Mouse (Mus musculus): ENCODE data around the gene Fhod1. TPM values are rescaled to one million over a fixed set of nuclear protein-coding genes. Genes with fewer than 3 reads are reported as not detected.

The Fhod1 gene
- 0.82 and 1.1 TPM in 2 replicates for polyA plus RNA-seq (2015; fragmentation: Nextera tagmentation; extraction: Ambion mirVana)

DNA sequence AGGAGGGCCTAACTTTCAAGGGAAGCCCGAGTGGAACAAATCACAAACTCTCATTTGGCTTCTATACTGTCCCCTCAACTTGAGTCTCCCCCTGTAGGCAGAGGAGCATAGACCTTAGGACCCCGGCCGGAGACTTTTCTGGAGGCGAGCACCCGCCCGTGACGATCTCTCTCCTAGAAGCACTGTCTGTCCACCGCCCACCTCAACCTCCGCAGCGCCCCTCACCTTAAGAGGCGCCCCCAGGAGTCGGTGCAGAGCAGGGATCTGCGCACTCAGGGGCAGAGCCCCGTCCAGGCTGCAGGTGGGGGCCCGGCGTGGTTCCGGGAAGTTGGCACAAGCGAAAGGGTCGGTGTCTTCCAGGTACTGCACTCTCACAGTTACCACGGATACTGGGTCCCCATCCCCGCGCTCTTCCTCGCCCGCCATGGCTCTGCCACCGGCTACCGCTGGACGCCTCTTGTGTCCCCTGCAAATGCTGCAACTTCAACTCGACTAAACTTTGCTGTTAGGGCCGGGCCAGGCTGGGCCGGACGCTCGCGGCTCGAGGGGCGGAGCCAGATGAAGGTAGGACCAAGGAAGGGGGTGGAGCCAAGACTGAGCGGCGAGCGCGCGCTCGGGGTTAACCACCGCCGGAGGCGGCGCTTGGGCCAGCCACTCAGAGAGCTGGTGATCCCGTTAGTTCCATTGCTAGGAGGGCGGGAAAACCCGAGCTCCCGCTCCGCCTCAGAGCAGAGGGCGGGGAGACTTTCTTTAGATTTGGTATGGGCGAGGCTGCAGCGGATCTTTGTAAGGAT lies at the start of gene Fhod1:
Fhod1 (minus strand) TSS at position 526 of the 794 bp plus-strand sequence.

GRCm38 (mm10) chr8:105373032-105373431 lies 25.3 kb upstream of the Fhod1 start, which contains the start of gene Plekhg4:
TSS of gene Plekhg4 (plus strand) at chr8:105373274.

DNA sequence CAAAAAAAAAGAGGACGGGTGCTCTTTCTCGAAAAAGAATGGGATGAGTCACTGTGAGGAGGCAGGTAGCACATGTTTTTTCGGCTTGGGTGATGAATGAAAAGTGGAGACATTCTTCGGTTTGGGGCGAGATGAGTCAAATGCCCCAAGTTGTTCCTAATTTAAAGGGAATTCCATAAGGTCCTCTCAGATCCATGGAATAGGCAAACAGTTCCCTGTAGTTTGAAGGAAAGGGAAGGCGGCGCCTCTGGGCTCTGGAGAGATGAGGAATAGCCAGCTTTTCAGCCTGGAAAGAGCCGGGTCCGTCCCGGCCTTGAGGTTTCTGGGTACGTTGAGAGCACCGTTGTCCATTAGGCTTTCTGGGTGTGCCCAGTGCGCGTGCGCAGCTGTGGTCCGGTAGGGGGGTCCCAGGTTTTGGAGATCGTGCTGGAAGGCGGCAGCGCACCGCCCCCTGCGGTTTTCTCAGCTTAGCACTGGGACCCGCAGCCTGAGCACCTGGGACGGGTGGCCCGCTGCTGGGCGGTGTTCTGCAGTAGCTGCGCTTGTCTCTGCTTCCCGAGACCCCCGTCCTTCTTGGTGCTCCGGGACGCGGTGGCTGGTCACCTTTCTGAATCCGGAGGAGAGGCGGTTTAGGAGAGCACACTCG lies 820 bp upstream of the Fhod1 start, which contains the start of gene Slc9a5:
Slc9a5 (plus strand) TSS at position 394 of the 646 bp plus-strand sequence.

GRCm38 (mm10) chr8:105326141-105326672 lies 21.5 kb downstream of the Fhod1 start, which contains the start of the genes Lrrc29 and Tmem208:
TSS of gene Lrrc29 (minus strand) at chr8:105326278.
TSS of gene Tmem208 (plus strand) at chr8:105326354.

DNA sequence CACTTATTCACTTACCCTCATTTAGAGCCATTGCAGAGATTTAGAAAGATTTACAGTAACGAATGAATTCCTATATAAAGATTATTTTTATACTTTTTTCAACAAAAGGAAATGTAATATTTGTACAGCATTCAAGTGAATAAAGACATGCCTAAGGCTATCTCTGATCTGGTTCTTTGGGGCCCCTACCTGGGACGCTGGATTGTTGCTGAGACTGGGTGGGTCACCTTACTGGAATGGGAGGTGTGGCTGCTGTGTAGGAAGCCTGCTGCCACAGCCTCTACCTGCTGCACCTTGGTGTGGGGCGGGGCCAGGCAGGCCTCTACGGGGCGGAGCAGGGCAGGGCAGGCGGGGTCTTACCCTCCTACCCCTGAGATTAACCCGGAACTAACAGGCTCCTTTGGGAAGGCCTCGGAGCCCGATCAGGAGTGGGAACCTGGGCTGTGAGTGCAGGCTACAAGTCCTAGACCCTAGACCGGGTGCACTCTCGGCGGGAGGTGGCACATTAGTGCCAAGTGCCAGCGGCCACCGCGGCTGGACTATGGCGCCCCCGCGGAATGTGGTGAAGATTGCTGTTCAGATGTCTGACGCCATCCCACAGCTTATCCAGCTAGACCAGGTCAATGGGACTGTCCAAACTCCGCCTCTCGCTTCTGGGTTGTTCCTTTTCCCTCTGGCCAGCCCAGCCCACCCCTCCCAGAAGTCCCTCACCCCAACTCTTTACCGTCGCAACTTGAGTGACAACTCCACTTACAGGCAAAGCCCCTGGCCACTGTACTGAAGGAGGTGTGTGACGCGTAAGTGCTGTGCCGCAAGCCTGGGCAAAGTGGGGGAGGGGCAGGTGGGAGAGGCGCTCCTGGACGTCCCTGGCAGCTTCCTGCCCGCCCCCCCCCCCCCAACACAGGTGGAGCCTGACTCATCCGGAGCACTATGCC lies 42.3 kb downstream of the Fhod1 start, which contains the start of gene Elmo3:
Elmo3 (plus strand) TSS at position 391 of the 935 bp plus-strand sequence.

GRCm38 (mm10) chr8:105297511-105298192 lies 50.1 kb downstream of the Fhod1 start, which contains the start of gene E2f4:
TSS of gene E2f4 (plus strand) at chr8:105297663.

GRCm38 (mm10) chr8:105295895-105296573 lies 51.7 kb downstream of the Fhod1 start, which contains the start of gene Exoc3l:
TSS of gene Exoc3l (minus strand) at chr8:105296101.

GRCm38 (mm10) chr8:105289805-105290460 lies 57.8 kb downstream of the Fhod1 start, which contains the start of gene 4931428F04Rik:
TSS of gene 4931428F04Rik (minus strand) at chr8:105289864.

MicroRNA genes within 50 kb of the gene (microRNA counts, 519-probe panel; counts per million panel counts)
- 2,628 counts per million, percentile 69 among the panel's probes with 10 or more counts for microRNA mmu-miR-328

Small RNA genes within 50 kb of the gene (microRNA-seq; reads per million reads assigned to microRNA genes)
- 0 reads per million in 2 experiments for gene Gm27320
- gene Mir328: 353 to 381 reads per million in 2 experiments

Other genes with a start within 250 kb of the Fhod1 start
- not detected in 2 replicates for gene Ces4a, start 216.2 kb downstream of the Fhod1 start, polyA plus RNA-seq (2015; fragmentation: Nextera tagmentation; extraction: Ambion mirVana)
- 32.1 and 36.8 TPM in 2 replicates for gene Cbfb, start 177.3 kb downstream of the Fhod1 start, polyA plus RNA-seq (2015; fragmentation: Nextera tagmentation; extraction: Ambion mirVana)
- gene D230025D16Rik, start 122.8 kb downstream of the Fhod1 start, polyA plus RNA-seq (2015; fragmentation: Nextera tagmentation; extraction: Ambion mirVana): 13.8 and 14.6 TPM in 2 replicates
- gene B3gnt9, start 92.8 kb downstream of the Fhod1 start, polyA plus RNA-seq (2015; fragmentation: Nextera tagmentation; extraction: Ambion mirVana): 12.4 and 15.0 TPM in 2 replicates
- gene Tradd, start 83.3 kb downstream of the Fhod1 start, polyA plus RNA-seq (2015; fragmentation: Nextera tagmentation; extraction: Ambion mirVana): 6.5 and 10.0 TPM in 2 replicates
- gene Fbxl8, start 83.3 kb downstream of the Fhod1 start, polyA plus RNA-seq (2015; fragmentation: Nextera tagmentation; extraction: Ambion mirVana): 0.85 and 2.0 TPM in 2 replicates
- 0.11 and 0.18 TPM in 2 replicates for gene Hsf4, start 78.2 kb downstream of the Fhod1 start, polyA plus RNA-seq (2015; fragmentation: Nextera tagmentation; extraction: Ambion mirVana)
- gene Nol3, start 71.8 kb downstream of the Fhod1 start, polyA plus RNA-seq (2015; fragmentation: Nextera tagmentation; extraction: Ambion mirVana): 19.7 and 19.8 TPM in 2 replicates
- 2.1 TPM in 2 replicates for gene 4931428F04Rik, start 58.1 kb downstream of the Fhod1 start, polyA plus RNA-seq (2015; fragmentation: Nextera tagmentation; extraction: Ambion mirVana)
- gene Exoc3l, start 51.9 kb downstream of the Fhod1 start, polyA plus RNA-seq (2015; fragmentation: Nextera tagmentation; extraction: Ambion mirVana): 4.2 and 6.3 TPM in 2 replicates
- gene E2f4, start 50.3 kb downstream of the Fhod1 start, polyA plus RNA-seq (2015; fragmentation: Nextera tagmentation; extraction: Ambion mirVana): 28.1 and 28.5 TPM in 2 replicates
- gene Elmo3, start 42.4 kb downstream of the Fhod1 start, polyA plus RNA-seq (2015; fragmentation: Nextera tagmentation; extraction: Ambion mirVana): 2.3 and 3.0 TPM in 2 replicates
- gene Lrrc29, start 21.7 kb downstream of the Fhod1 start, polyA plus RNA-seq (2015; fragmentation: Nextera tagmentation; extraction: Ambion mirVana): 2.5 and 2.8 TPM in 2 replicates
- gene Tmem208, start 21.6 kb downstream of the Fhod1 start, polyA plus RNA-seq (2015; fragmentation: Nextera tagmentation; extraction: Ambion mirVana): 70.3 and 73.5 TPM in 2 replicates
- gene Slc9a5, start 890 bp upstream of the Fhod1 start, polyA plus RNA-seq (2015; fragmentation: Nextera tagmentation; extraction: Ambion mirVana): 0.45 and 0.52 TPM in 2 replicates
- 0.12 and 0.18 TPM in 2 replicates for gene Plekhg4, start 25.3 kb upstream of the Fhod1 start, polyA plus RNA-seq (2015; fragmentation: Nextera tagmentation; extraction: Ambion mirVana)
- gene Kctd19, start 65.5 kb upstream of the Fhod1 start, polyA plus RNA-seq (2015; fragmentation: Nextera tagmentation; extraction: Ambion mirVana): 0.29 TPM in 1 of 2 replicates, not detected in the other
- gene Lrrc36, start 65.6 kb upstream of the Fhod1 start, polyA plus RNA-seq (2015; fragmentation: Nextera tagmentation; extraction: Ambion mirVana): 0.94 and 1.2 TPM in 2 replicates
- gene Tppp3, start 123.6 kb upstream of the Fhod1 start, polyA plus RNA-seq (2015; fragmentation: Nextera tagmentation; extraction: Ambion mirVana): 630 and 718 TPM in 2 replicates
- 22.4 and 24.2 TPM in 2 replicates for gene Zdhhc1, start 148.9 kb upstream of the Fhod1 start, polyA plus RNA-seq (2015; fragmentation: Nextera tagmentation; extraction: Ambion mirVana)
- gene Hsd11b2, start 170.8 kb upstream of the Fhod1 start, polyA plus RNA-seq (2015; fragmentation: Nextera tagmentation; extraction: Ambion mirVana): 6.9 TPM in 2 replicates
- gene Atp6v0d1, start 218.1 kb upstream of the Fhod1 start, polyA plus RNA-seq (2015; fragmentation: Nextera tagmentation; extraction: Ambion mirVana): 57.6 and 67.5 TPM in 2 replicates